Mouse (Mus musculus) midbrain, embryonic 14.5 days (tissue): ENCODE data around the gene Cdc42se2. TPM values are rescaled to one million over a fixed set of nuclear protein-coding genes. Genes with fewer than 3 reads are reported as not detected.

ENCODE experiments used
- ATAC-seq: fragments of 200-750 bp; cut with Nextera tagmentation; 2 replicates; pipeline ENCODE4 v1.8.0; 2017; ENCODE audit warnings: moderate number of reproducible peaks, moderate library complexity; ENCODE audit not compliant: low FRiP score, low TSS enrichment
- DNase-seq: peaks from one replicate; pipeline ENCODE4 v3.0.0-alpha.2; 2015
- H3K27ac ChIP-seq: fragments of 300-500 bp; sonication (generic); replicated peaks from 2 replicates; pipeline ENCODE4 v1.5.1; 2014; ENCODE audit warnings: mild to moderate bottlenecking, low read depth, low read length, moderate library complexity
- H3K27me3 ChIP-seq: fragments of 300-500 bp; sonication (generic); 2 replicates; pipeline ENCODE4 v1.6.1; 2014; ENCODE audit warnings: low read length, control low read depth, mixed read lengths; ENCODE audit not compliant: control insufficient read depth, insufficient read depth
- H3K36me3 ChIP-seq: fragments of 300-500 bp; sonication (generic); 2 replicates; pipeline ENCODE4 v1.6.1; 2014; ENCODE audit warnings: low read length, control low read depth; ENCODE audit not compliant: control insufficient read depth, insufficient read depth
- H3K4me1 ChIP-seq: fragments of 300-500 bp; sonication (generic); 2 replicates; pipeline ENCODE4 v1.6.1; 2014; ENCODE audit warnings: mild to moderate bottlenecking, antibody characterized with exemption, low read length, control low read depth; ENCODE audit not compliant: control insufficient read depth, insufficient read depth
- H3K4me2 ChIP-seq: fragments of 300-500 bp; sonication (generic); 2 replicates; pipeline ENCODE4 v1.6.1; 2014; ENCODE audit warnings: mild to moderate bottlenecking, low read length, moderate library complexity
- H3K4me3 ChIP-seq: fragments of 300-500 bp; sonication (generic); replicated peaks from 2 replicates; pipeline ENCODE4 v1.5.1; 2014; ENCODE audit warnings: low read depth, low read length
- H3K9ac ChIP-seq: fragments of 300-500 bp; sonication (generic); replicated peaks from 2 replicates; pipeline ENCODE4 v1.6.1; 2014; ENCODE audit warnings: mild to moderate bottlenecking, low read length, moderate library complexity
- H3K9me3 ChIP-seq: fragments of 300-500 bp; sonication (generic); 2 replicates; pipeline ENCODE4 v1.6.1; 2016; ENCODE audit warnings: low read length, control low read depth, mixed read lengths; ENCODE audit not compliant: control insufficient read depth
- WGBS: fragments of 180-500 bp; shearing (Covaris S2); extraction: QIAGEN DNeasy Blood & Tissue Kit; methylation state at CpG from one replicate; pipeline ENCODE4 v1.1.7; 2014; 5-methylcytosine and 5-hydroxymethylcytosine counted together
- polyA plus RNA-seq: library from polyadenylated mRNA; unstranded; fragments of >200 nt; fragmentation: Nextera tagmentation; extraction: Ambion mirVana; gene quantifications from 2 replicates; pipeline ENCODE4 v1.2.1, GENCODE M21; 2014

Cdc42se2 gene
- polyA plus RNA-seq, 1 experiment from 2014 or later, result 201 TPM

DNA sequence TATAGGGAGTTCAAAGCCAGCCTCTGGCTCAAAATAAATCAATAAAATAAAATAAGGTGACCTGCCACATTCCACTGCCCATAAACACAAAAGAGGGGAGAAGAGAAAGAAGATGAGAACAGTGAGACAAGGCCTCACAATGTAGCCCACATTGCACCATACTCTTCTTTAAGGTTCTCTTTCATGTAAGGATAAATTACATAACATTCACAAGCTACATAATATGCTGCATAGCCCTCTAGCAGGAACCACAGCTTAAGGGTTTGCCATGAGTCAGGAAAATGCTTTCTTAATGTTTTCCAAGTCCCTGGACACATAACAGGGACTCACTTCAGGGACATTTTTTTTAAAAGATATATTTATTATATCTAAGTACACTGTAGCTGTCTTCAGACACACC is 15.9 kb downstream of the Cdc42se2 start:
- DNase-seq (no peak), ATAC-seq (no peak)
- no peak overlapping the region for H3K4me2 ChIP-seq
- H3K9ac ChIP-seq, result no peak overlapping the region
- H3K4me1 ChIP-seq, result peaks cover 17% of the 10 kb centered on the region; the same call in 1 of the 2 replicates
- H3K9me3 ChIP-seq, result no peaks in the 10 kb centered on the region
- no peak overlapping the region for H3K4me3 ChIP-seq
- no peak overlapping the region for H3K27ac ChIP-seq
- no peaks in the 10 kb centered on the region for H3K36me3 ChIP-seq
- no peaks in the 10 kb centered on the region for H3K27me3 ChIP-seq

DNA sequence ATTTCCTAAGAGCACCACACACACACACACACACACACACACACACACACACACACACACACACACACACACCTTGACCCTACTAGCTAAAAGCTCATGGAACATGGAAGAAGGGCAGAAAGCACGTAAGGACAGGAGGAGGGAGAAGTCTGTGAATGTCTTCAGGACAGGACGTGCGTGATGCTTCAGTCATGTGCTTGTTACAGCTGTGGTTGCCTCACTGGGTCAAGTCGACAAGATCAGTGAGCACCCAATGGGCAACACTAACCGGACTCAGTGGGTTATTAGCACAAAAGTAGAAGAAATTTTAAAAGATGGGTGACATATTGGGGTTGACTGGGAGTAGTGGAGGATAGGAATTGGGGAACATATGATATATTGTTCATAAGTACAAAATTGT is 17.6 kb downstream of the Cdc42se2 start:
- ATAC-seq, result no peak
- H3K27ac ChIP-seq, result no peak overlapping the region
- no peak overlapping the region for H3K4me3 ChIP-seq
- H3K27me3 ChIP-seq, result no peaks in the 10 kb centered on the region
- H3K4me2 ChIP-seq, result no peak overlapping the region
- 0 out of 2 replicates have a peak, but pooled peaks cover 12% of the 10 kb centered on the region for H3K4me1 ChIP-seq
- no peak overlapping the region for H3K9ac ChIP-seq
- DNase-seq, result no peak
- 81% methylated on average over 5 of the region's 5 CpGs for WGBS
- no peaks in the 10 kb centered on the region for H3K9me3 ChIP-seq
- H3K36me3 ChIP-seq, result no peaks in the 10 kb centered on the region

DNA sequence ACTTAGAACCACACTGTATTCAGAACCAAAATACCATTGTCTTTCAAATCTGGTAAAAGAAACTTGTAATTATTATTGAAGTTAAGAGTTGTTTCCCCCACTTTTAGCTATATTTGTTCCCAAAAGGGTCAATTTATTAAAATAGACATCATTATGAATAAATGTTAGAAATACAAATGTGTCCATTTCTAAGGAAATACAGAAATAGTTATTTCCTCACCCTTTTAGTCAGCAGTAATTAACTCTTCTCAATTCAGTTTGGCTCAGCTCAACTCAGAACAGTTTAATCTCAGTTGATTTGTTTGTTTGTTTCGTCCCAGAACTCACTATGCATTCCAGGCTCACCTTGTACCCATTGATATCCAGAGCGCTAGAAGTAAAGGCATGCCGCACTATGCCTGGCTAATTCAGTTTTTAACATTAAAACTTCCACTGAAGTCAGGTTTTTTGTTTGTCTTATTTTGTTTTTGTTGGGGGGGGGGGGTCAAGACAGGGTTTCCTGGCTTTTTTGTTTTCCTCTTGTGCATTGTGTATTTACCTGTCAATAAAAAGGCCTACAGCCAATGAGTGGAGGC is 19.3 kb downstream of the Cdc42se2 start:
- Histone ChIP-seq H3K9ac (no peak overlapping the region), H3K4me1 (0 out of 2 replicates have a peak, but pooled peaks cover 11% of the 10 kb centered on the region), H3K27me3 (no peaks in the 10 kb centered on the region), H3K36me3 (no peaks in the 10 kb centered on the region), H3K27ac (no peak overlapping the region), H3K4me3 (no peak overlapping the region), H3K9me3 (no peaks in the 10 kb centered on the region), H3K4me2 (no peak overlapping the region)
- ATAC-seq (no peak), DNase-seq (no peak)
- 70% methylated on average over 3 of the region's 3 CpGs for WGBS

DNA sequence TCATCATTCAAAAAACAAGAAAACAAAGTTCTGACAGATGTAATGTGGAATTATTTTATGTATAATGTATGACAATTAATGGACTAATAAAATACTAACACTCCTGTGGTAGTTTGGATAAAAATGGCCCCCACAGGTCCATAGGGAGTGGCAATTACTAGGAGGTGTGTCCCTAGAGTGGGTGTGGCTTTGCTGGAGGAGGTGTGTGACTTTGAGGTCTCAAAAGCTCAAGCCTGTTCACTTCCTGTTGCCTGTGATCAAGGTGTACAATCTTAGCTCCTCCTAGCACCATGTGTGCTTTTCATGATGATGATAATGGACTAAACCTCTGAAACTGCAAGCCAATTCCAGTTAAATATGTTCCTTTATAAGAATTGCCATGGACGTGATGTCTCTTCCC is 22.7 kb downstream of the Cdc42se2 start:
- WGBS, result 92% methylated on average over 1 of the region's 1 CpGs

DNA sequence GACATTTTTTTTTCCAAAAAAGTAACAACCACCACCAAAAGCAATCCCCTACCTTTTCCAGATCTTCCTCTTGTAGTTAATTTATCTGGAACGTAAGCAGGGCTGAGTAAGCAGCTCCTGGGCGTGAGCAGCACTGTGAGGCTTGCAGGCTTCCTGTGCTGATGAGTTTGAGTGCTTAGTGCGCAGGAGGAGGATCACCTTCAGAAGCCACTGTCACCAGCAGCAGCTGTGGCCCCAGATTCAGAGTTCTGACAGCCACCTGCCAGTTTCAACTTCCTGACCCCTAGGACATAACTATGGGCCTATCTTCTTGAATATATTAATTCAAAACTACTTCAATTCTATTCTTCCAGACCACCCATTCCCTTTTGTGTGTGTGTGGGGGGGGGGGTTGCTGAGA is 23.4 kb downstream of the Cdc42se2 start:
- 0 out of 2 replicates have a peak, but pooled peaks cover 14% of the 10 kb centered on the region for H3K4me1 ChIP-seq
- H3K27me3 ChIP-seq, result no peaks in the 10 kb centered on the region
- ATAC-seq (no peak), DNase-seq (no peak)
- H3K9me3 ChIP-seq, result no peaks in the 10 kb centered on the region
- 72% methylated on average over 3 of the region's 3 CpGs for WGBS
- H3K4me2 ChIP-seq, result no peak overlapping the region
- no peaks in the 10 kb centered on the region for H3K36me3 ChIP-seq
- H3K9ac ChIP-seq, result no peak overlapping the region
- H3K4me3 ChIP-seq, result no peak overlapping the region
- H3K27ac ChIP-seq, result no peak overlapping the region

More for the DNA sequence above, 22.7 kb downstream of the Cdc42se2 start:
- Histone ChIP-seq H3K36me3 (no peaks in the 10 kb centered on the region), H3K27me3 (no peaks in the 10 kb centered on the region), H3K9ac (no peak overlapping the region), H3K27ac (no peak overlapping the region), H3K4me2 (no peak overlapping the region), H3K4me1 (0 out of 2 replicates have a peak, but pooled peaks cover 17% of the 10 kb centered on the region), H3K4me3 (no peak overlapping the region), H3K9me3 (no peaks in the 10 kb centered on the region)
- DNase-seq (no peak), ATAC-seq (no peak)

DNA sequence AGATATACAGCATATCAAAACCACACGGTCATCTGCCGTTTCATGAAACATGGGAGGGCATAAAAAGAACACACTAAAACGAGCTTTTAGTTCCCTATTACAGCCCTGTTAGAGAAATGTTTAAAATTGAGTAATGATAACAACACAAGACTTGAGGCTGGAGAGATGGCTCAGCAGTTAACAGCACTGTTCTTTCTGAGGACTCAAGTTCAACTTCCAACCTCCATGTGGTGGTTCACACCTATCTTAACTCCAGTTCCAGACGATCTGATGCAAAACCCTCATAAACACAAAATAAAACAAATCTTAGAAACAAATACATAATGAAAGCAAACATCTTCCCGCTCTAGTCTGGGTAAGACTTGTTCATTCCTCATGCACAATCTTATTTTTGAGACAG is 24.7 kb downstream of the Cdc42se2 start:
- WGBS, result 97% methylated on average over 5 of the region's 5 CpGs
- peaks cover 18% of the 10 kb centered on the region for H3K4me1 ChIP-seq
- ATAC-seq, result no peak

DNA sequence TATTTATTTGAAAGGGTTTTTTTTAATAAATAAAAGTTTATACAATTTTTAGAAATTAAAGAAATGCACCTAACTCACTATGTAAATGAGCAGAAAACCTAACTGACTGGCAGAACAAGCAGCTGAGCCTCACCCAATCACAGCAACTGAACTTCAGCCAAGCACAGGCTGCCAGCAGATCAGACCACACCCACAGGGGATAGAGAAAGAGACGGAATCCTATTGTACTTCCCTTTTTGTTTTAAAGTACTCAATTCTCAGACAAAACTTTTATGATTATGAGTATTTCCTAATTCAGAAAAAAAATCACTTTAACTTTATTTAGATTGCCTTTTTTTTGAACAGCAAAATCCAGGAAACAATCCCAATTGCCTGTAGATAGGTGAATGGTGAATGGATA is 29.5 kb downstream of the Cdc42se2 start:
- no peaks in the 10 kb centered on the region for H3K27me3 ChIP-seq
- H3K9ac ChIP-seq, result no peak overlapping the region
- H3K4me2 ChIP-seq, result peak overlapping the region; percentile 10; the same call in 1 of the 2 replicates
- 16% methylated on average over 1 of the region's 1 CpGs for WGBS
- H3K9me3 ChIP-seq, result no peaks in the 10 kb centered on the region
- ATAC-seq, result no peak
- H3K36me3 ChIP-seq, result 0 out of 2 replicates have a peak, but pooled peaks cover under 1% of the 10 kb centered on the region
- H3K4me3 ChIP-seq, result no peak overlapping the region
- H3K27ac ChIP-seq, result no peak overlapping the region
- peak; percentile 64 for DNase-seq
- H3K4me1 ChIP-seq, result peaks cover 48% of the 10 kb centered on the region

More for the DNA sequence above, 24.7 kb downstream of the Cdc42se2 start:
- H3K4me2 ChIP-seq, result no peak overlapping the region
- no peak for DNase-seq
- no peak overlapping the region for H3K4me3 ChIP-seq
- no peak overlapping the region for H3K27ac ChIP-seq
- H3K36me3 ChIP-seq, result no peaks in the 10 kb centered on the region
- no peak overlapping the region for H3K9ac ChIP-seq
- no peaks in the 10 kb centered on the region for H3K9me3 ChIP-seq
- no peaks in the 10 kb centered on the region for H3K27me3 ChIP-seq

DNA sequence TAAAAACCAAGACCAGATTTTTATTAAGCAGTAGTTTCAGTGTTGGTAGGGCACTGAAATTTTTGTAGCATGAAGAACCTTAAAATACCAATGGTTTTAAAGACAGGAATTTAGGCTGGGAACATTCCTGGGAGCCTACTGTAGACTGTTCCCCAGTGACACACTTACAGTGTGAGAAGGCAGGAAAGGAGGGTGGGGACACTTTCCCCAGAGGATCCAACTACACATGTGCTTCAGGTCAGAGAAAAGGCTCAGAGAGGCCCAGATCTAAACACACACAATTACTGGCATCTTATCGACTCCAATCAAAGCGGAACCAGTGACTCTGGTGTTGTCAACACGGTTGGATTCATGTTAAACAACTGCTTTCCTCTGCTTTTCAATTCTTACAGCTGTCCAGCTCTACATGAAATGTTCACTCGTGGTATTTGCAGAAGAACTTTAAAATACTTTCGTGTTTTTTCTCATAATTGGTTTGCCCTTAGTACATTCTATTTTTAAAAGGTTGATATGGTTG is 32.3 kb downstream of the Cdc42se2 start:
- DNase-seq (peak; percentile 29), ATAC-seq (no peak)
- H3K9me3 ChIP-seq, result no peaks in the 10 kb centered on the region
- 17% methylated on average over 5 of the region's 5 CpGs for WGBS
- H3K27me3 ChIP-seq, result no peaks in the 10 kb centered on the region
- H3K36me3 ChIP-seq, result peaks cover 8% of the 10 kb centered on the region; the same call in 1 of the 2 replicates
- no peak overlapping the region; the same call in 1 of the 2 replicates for H3K9ac ChIP-seq
- peaks cover 46% of the 10 kb centered on the region for H3K4me1 ChIP-seq
- H3K27ac ChIP-seq, result peak overlapping the region; percentile 89
- H3K4me3 ChIP-seq, result no peak overlapping the region
- H3K4me2 ChIP-seq, result peak overlapping the region; percentile 32; the same call in 1 of the 2 replicates
